Mouse (Mus musculus) liver, adult 2 months (tissue): ENCODE data around the gene Iqgap2.

Experiments used
- CTCF ChIP-seq: fragments of 200-500 bp; IDR thresholded peaks from 2 replicates; pipeline ENCODE4 v1.5.1; 2011; ENCODE audit warnings: low read depth, low read length, control low read depth
- POLR2A ChIP-seq: fragments of 200-500 bp; IDR thresholded peaks from 2 replicates; pipeline ENCODE4 v1.6.1; 2011; ENCODE audit warnings: low read length, control low read depth; ENCODE audit not compliant: insufficient read depth; ENCODE audit errors: extremely low read depth

DNA sequence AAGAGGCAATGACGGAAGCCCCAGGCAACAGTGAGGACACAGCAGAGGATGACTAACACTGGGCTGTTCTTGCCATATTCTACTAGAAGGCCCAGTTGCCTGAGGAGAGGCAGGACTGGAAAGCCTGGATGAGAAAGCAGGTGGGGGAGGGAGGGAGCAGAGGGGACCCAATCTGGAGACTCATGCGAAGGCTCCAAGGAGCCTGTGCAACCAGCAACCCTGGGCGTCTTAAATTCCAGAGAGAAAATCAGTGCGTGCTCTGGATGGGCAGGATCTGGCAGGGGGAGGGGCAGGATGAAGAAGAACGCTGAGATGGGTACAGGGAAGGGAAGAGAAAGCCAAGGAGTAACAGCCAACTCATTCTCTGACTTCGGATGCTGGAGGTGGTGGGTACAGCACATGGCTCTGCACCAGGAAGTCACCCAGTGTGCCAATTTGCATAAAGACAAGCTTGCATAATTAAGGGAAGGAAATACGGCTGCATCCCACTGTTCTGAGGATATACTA lies 42.2 kb downstream of the Iqgap2 start:
- TF ChIP-seq CTCF (no peak), POLR2A (no peak)
